Mouse (Mus musculus): ENCODE measurements around the gene Coq8b. TPM values are rescaled to one million over a fixed set of nuclear protein-coding genes. Genes with fewer than 3 reads are reported as not detected.

Gene Coq8b
- polyA plus RNA-seq, 1 experiment from 2014 or later: 20.8 TPM

- no peak for DNase-seq (ENCODE audit: low spot score)
- TF ChIP-seq CTCF (IDR thresholded peaks at IDR 0.05; ENCODE audit: low read depth): no peak
- H3K27ac ChIP-seq: no peak overlapping the region
- no peaks in the 10 kb centered on the region for H3K27me3 ChIP-seq (ENCODE audit: insufficient read depth, low read length)
- WGBS: 58% methylated on average over 4 of the region's 4 CpGs
- no peaks in the 10 kb centered on the region for H3K36me3 ChIP-seq (ENCODE audit: insufficient read depth, low read length)
- H3K4me1 ChIP-seq (replicated peaks; ENCODE audit: insufficient read depth, low read length): no peaks in the 10 kb centered on the region
- H3K4me3 ChIP-seq (replicated peaks; ENCODE audit: low read depth, low read length): no peak overlapping the region
- ATAC-seq (replicated peaks; ENCODE audit: low FRiP score, low read depth): no peak
- no peaks in the 10 kb centered on the region for H3K9me3 ChIP-seq (replicated peaks; ENCODE audit: low read length)
- H3K4me2 ChIP-seq (ENCODE audit: low read length): no peak overlapping the region
- no peak overlapping the region for H3K9ac ChIP-seq (ENCODE audit: low read depth, low read length)
These were observed 63.1 kb downstream of the Coq8b start for GRCm38 (mm10) chr7:27295956-27296355.

DNA sequence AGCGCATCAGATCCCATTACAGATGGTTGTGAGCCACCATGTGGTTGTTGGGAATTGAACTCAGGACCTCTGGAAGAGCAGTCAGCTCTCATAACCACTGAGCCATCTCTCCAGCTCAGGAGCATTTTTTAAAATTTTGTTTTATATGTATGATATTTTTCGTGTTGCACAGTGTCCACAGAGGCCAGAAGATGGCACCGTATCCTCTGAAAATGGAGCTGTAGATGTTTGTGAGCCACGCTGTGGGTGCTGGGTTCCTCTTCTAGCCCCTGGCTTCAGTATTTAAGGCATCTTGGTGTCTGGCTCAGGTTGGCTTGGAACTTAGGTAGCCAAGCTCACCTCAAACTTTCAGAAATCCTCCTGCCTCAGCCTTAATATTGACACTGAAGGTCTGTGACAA, 63.7 kb downstream of the Coq8b start:
- DNase-seq (ENCODE audit: low spot score) (no peak), ATAC-seq (replicated peaks; ENCODE audit: low FRiP score, low read depth) (no peak)
- Histone ChIP-seq H3K4me1 (replicated peaks; ENCODE audit: insufficient read depth, low read length) (no peaks in the 10 kb centered on the region), H3K27me3 (ENCODE audit: insufficient read depth, low read length) (no peaks in the 10 kb centered on the region), H3K9me3 (replicated peaks; ENCODE audit: low read length) (no peaks in the 10 kb centered on the region), H3K36me3 (ENCODE audit: insufficient read depth, low read length) (no peaks in the 10 kb centered on the region), H3K4me2 (ENCODE audit: low read length) (no peak overlapping the region), H3K4me3 (replicated peaks; ENCODE audit: low read depth, low read length) (no peak overlapping the region), H3K9ac (ENCODE audit: low read depth, low read length) (no peak overlapping the region), H3K27ac (no peak overlapping the region)
- WGBS: 97% methylated on average over 4 of the region's 4 CpGs
- no peak for TF ChIP-seq CTCF (IDR thresholded peaks at IDR 0.05; ENCODE audit: low read depth)

DNA sequence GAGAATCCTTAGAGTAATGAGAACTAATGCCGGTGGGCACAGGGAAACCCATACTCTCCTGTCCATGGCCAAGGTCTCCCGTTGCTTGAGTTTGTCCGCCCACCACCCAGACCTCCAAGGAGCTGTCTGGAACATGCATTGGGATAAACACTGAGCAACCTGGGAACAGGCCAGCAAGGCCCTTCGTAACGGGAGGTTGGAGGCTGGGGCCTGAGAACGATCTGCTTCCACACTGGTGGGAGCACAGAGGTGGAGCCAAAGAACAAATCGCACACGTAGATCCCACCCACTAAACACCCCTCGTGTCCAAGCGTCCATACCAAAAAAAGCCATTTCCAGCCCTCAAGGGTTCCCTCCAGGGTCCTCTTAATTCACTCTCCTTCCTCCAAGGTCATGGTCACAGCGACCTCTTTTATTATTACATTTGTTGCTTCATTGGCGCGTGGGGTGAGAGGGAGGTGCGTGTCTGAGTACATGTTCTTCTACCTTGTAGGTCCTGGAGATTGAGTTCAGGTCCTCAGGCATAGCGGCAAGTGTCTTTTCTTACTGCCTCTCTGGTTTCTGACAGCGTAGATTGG, 65.3 kb downstream of the Coq8b start:
- TF ChIP-seq CTCF (IDR thresholded peaks at IDR 0.05; ENCODE audit: low read depth): no peak
- Histone ChIP-seq H3K36me3 (ENCODE audit: insufficient read depth, low read length) (no peaks in the 10 kb centered on the region), H3K4me2 (ENCODE audit: low read length) (no peak overlapping the region), H3K9ac (ENCODE audit: low read depth, low read length) (no peak overlapping the region), H3K4me3 (replicated peaks; ENCODE audit: low read depth, low read length) (no peak overlapping the region), H3K9me3 (replicated peaks; ENCODE audit: low read length) (no peaks in the 10 kb centered on the region), H3K4me1 (replicated peaks; ENCODE audit: insufficient read depth, low read length) (no peaks in the 10 kb centered on the region), H3K27ac (no peak overlapping the region), H3K27me3 (ENCODE audit: insufficient read depth, low read length) (no peaks in the 10 kb centered on the region)
- DNase-seq (ENCODE audit: low spot score) (no peak), ATAC-seq (replicated peaks; ENCODE audit: low FRiP score, low read depth) (no peak)
- 63% methylated on average over 16 of the region's 16 CpGs for WGBS

GRCm38 (mm10) chr7:27298816-27299215, 66.0 kb downstream of the Coq8b start:
- no peak for DNase-seq (ENCODE audit: low spot score)
- no peak for ATAC-seq (replicated peaks; ENCODE audit: low FRiP score, low read depth)
- Histone ChIP-seq H3K4me3 (replicated peaks; ENCODE audit: low read depth, low read length) (no peak overlapping the region), H3K4me2 (ENCODE audit: low read length) (no peak overlapping the region), H3K27ac (no peak overlapping the region), H3K9me3 (replicated peaks; ENCODE audit: low read length) (no peaks in the 10 kb centered on the region), H3K4me1 (replicated peaks; ENCODE audit: insufficient read depth, low read length) (no peaks in the 10 kb centered on the region), H3K36me3 (ENCODE audit: insufficient read depth, low read length) (no peaks in the 10 kb centered on the region), H3K27me3 (ENCODE audit: insufficient read depth, low read length) (no peaks in the 10 kb centered on the region), H3K9ac (ENCODE audit: low read depth, low read length) (no peak overlapping the region)
- no peak for TF ChIP-seq CTCF (IDR thresholded peaks at IDR 0.05; ENCODE audit: low read depth)
- 76% methylated on average over 6 of the region's 6 CpGs for WGBS

- WGBS: 83% methylated on average over 4 of the region's 4 CpGs
- H3K27me3 ChIP-seq (ENCODE audit: insufficient read depth, low read length): no peaks in the 10 kb centered on the region
- no peak for TF ChIP-seq CTCF (IDR thresholded peaks at IDR 0.05; ENCODE audit: low read depth)
- no peak overlapping the region for H3K4me2 ChIP-seq (ENCODE audit: low read length)
- H3K4me1 ChIP-seq (replicated peaks; ENCODE audit: insufficient read depth, low read length): no peaks in the 10 kb centered on the region
- no peak overlapping the region for H3K9ac ChIP-seq (ENCODE audit: low read depth, low read length)
- no peaks in the 10 kb centered on the region for H3K36me3 ChIP-seq (ENCODE audit: insufficient read depth, low read length)
- ATAC-seq (replicated peaks; ENCODE audit: low FRiP score, low read depth) (no peak), DNase-seq (ENCODE audit: low spot score) (no peak)
- H3K4me3 ChIP-seq (replicated peaks; ENCODE audit: low read depth, low read length): no peak overlapping the region
- no peak overlapping the region for H3K27ac ChIP-seq
- H3K9me3 ChIP-seq (replicated peaks; ENCODE audit: low read length): no peaks in the 10 kb centered on the region
These were observed 67.5 kb downstream of the Coq8b start for GRCm38 (mm10) chr7:27300351-27300750.

DNA sequence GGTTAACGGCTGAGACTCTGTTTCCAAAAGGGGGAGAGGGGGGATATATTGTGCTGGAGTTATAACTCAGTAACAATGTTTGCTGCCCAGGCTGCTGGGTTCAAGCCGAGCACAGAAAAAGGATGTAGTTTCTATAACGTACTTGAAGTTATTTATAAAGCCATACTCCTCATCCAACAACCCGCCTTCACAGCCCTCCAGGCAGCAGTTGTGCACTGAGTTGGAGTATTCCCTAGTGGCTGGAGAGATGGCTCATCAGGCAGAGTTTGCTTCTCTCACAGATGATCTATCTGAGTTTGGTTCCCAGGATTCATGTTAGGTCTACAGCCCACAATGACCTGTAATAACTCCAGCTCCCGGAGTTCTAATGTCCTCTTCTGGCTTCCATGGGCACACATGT, 68.0 kb downstream of the Coq8b start:
- no peak for TF ChIP-seq CTCF (IDR thresholded peaks at IDR 0.05; ENCODE audit: low read depth)

GRCm38 (mm10) chr7:27302172-27302571, 69.3 kb downstream of the Coq8b start:
- Histone ChIP-seq H3K4me3 (replicated peaks; ENCODE audit: low read depth, low read length) (no peak overlapping the region), H3K27me3 (ENCODE audit: insufficient read depth, low read length) (no peaks in the 10 kb centered on the region), H3K9ac (ENCODE audit: low read depth, low read length) (no peak overlapping the region), H3K36me3 (ENCODE audit: insufficient read depth, low read length) (no peaks in the 10 kb centered on the region), H3K4me1 (replicated peaks; ENCODE audit: insufficient read depth, low read length) (no peaks in the 10 kb centered on the region), H3K27ac (no peak overlapping the region), H3K4me2 (ENCODE audit: low read length) (no peak overlapping the region), H3K9me3 (replicated peaks; ENCODE audit: low read length) (no peaks in the 10 kb centered on the region)
- 8% methylated on average over 11 of the region's 11 CpGs for WGBS
- DNase-seq (ENCODE audit: low spot score) (peak; percentile 90), ATAC-seq (replicated peaks; ENCODE audit: low FRiP score, low read depth) (peak; percentile 33; the same call in 1 of the 2 replicates)
- TF ChIP-seq CTCF (IDR thresholded peaks at IDR 0.05; ENCODE audit: low read depth): peak; percentile 99

More for the DNA sequence above, 68.0 kb downstream of the Coq8b start:
- Histone ChIP-seq H3K27ac (no peak overlapping the region), H3K4me2 (ENCODE audit: low read length) (no peak overlapping the region), H3K9ac (ENCODE audit: low read depth, low read length) (no peak overlapping the region), H3K4me1 (replicated peaks; ENCODE audit: insufficient read depth, low read length) (no peaks in the 10 kb centered on the region), H3K4me3 (replicated peaks; ENCODE audit: low read depth, low read length) (no peak overlapping the region), H3K27me3 (ENCODE audit: insufficient read depth, low read length) (no peaks in the 10 kb centered on the region), H3K36me3 (ENCODE audit: insufficient read depth, low read length) (no peaks in the 10 kb centered on the region), H3K9me3 (replicated peaks; ENCODE audit: low read length) (no peaks in the 10 kb centered on the region)
- DNase-seq (ENCODE audit: low spot score) (no peak), ATAC-seq (replicated peaks; ENCODE audit: low FRiP score, low read depth) (no peak)
- WGBS: 61% methylated on average over 5 of the region's 5 CpGs

Data from kidney, postnatal 0 days (tissue).